Comparison of ENCODE assay signal across 12 mouse cellular contexts in genomic region chr10:74463972-74464371, GRCm38 (mm10).
A peak's percentile ranks its signal among the peaks of the same experiment; 100 is the strongest.
DNase-seq lines count a peak whose midpoint lies in the region; ATAC-seq lines count a peak whose summit lies in the region.
"Had no signal": no experiment of that assay in that cellular context is flagged by ENCODE, and none has a peak within 500 bp of the region (broad histone marks: within the 10 kb centered on the region; RNA-seq: fewer than 3 reads in every experiment).

No protein-coding gene starts in this region.

- H3K9ac ChIP-seq in kidney, embryonic 14.5 days (ENCODE audit: low read depth, low read length) = no peak overlapping the region
- H3K9ac ChIP-seq: heart, embryonic 13.5 days had no signal

- H3K4me3 ChIP-seq in kidney, embryonic 14.5 days (ENCODE audit: low read length) = no peak overlapping the region
- H3K4me3 ChIP-seq: erythroblast, embryonic 14.5 days; heart, embryonic 13.5 days had no signal

- intact Hi-C loops in left cerebral cortex, postnatal 25 days (cut with DNase I) = loop anchor here (5.0 to 10.0 kb wide), 5 partner anchors 237 to 1362 kb away; no protein-coding TSS in a partner anchor

- no peaks in the 10 kb centered on the region for H3K9me3 ChIP-seq in kidney, embryonic 14.5 days (ENCODE audit: control insufficient read depth, low read length)
- H3K9me3 ChIP-seq: heart, embryonic 13.5 days had no signal

- H3K4me2 ChIP-seq in kidney, embryonic 14.5 days (replicated peaks; ENCODE audit: low read depth, low read length) = no peak overlapping the region
- H3K4me2 ChIP-seq: heart, embryonic 13.5 days had no signal

- no peaks in the 10 kb centered on the region for H3K27me3 ChIP-seq in kidney, embryonic 14.5 days (ENCODE audit: control insufficient read depth, insufficient read depth, low read length)
- H3K27me3 ChIP-seq: heart, embryonic 13.5 days had no signal

- WGBS in kidney, embryonic 14.5 days = 32% methylated on average over 2 of the region's 2 CpGs

- H3K4me1 ChIP-seq in kidney, embryonic 14.5 days (ENCODE audit: control insufficient read depth, insufficient read depth, low read length) = no peaks in the 10 kb centered on the region
- H3K4me1 ChIP-seq: heart, embryonic 13.5 days had no signal

- peak; percentile 4 for DNase-seq in cerebellum, adult 9-10 months
- no peak for DNase-seq in cerebellum, adult 11-12 months
- DNase-seq in left cerebral cortex, postnatal 25 days (ENCODE audit: low spot score in 2 of 2) = peak; percentile 2 to 27
- DNase-seq in left cerebral cortex, adult 8-10 months (ENCODE audit: low spot score in 2 of 2) = no peak
- peak; percentile 34 for DNase-seq in adipocyte (ENCODE audit: low spot score)
- peak; percentile 29 for DNase-seq in mesoderm, embryonic 11.5 days (ENCODE audit: low read depth, low spot score)
- no peak for DNase-seq in gastrocnemius, postnatal 10 days
- DNase-seq: B cell, adult 2 months; lung, postnatal 4 days had no signal

- no peak overlapping the region for H3K27ac ChIP-seq in kidney, embryonic 14.5 days (ENCODE audit: low read depth, low read length)
- H3K27ac ChIP-seq: heart, embryonic 13.5 days had no signal

- ATAC-seq in kidney, embryonic 14.5 days (ENCODE audit: low FRiP score, low TSS enrichment) = no peak

- no peaks in the 10 kb centered on the region for H3K36me3 ChIP-seq in kidney, embryonic 14.5 days (ENCODE audit: control insufficient read depth, insufficient read depth, low read length)
- H3K36me3 ChIP-seq: heart, embryonic 13.5 days had no signal

Comparison
In these comparisons a context has a peak if more than half of its experiments do, and no peak if none do; other contexts are left out.
1. DNase-seq: peak in cerebellum, adult 9-10 months (single experiment), left cerebral cortex, postnatal 25 days (2 of 2), adipocyte (single experiment) and mesoderm, embryonic 11.5 days (single experiment); none in cerebellum, adult 11-12 months (single experiment), left cerebral cortex, adult 8-10 months (0 of 2) and gastrocnemius, postnatal 10 days (single experiment).